Mouse (Mus musculus): Measurements from ENCODE around the gene Nptx1.
A peak's percentile ranks its signal among the peaks of the same experiment; 100 is the strongest.

Nptx1 gene

GRCm38 (mm10) chr11:119547183-119547921 lies at the start of gene Nptx1:
Gene Nptx1 (minus strand): TSS chr11:119547753.
- peak; percentile 85 for DNase-seq

- DNase-seq = no peak
Observed at GRCm38 (mm10) chr11:119593966-119594365, 46.4 kb upstream of the Nptx1 start.

- DNase-seq = no peak
Observed at GRCm38 (mm10) chr11:119589242-119589641, 41.7 kb upstream of the Nptx1 start.

GRCm38 (mm10) chr11:119587112-119587511 lies 39.6 kb upstream of the Nptx1 start:
- DNase-seq = no peak

GRCm38 (mm10) chr11:119586511-119586910 lies 39.0 kb upstream of the Nptx1 start:
- peak; percentile 35 for DNase-seq

- no peak for DNase-seq
Observed at GRCm38 (mm10) chr11:119577721-119578120, 30.2 kb upstream of the Nptx1 start.

- DNase-seq = no peak
Observed at GRCm38 (mm10) chr11:119576855-119577254, 29.3 kb upstream of the Nptx1 start.

GRCm38 (mm10) chr11:119572316-119573010 lies 24.9 kb upstream of the Nptx1 start:
- no peak for DNase-seq

GRCm38 (mm10) chr11:119566188-119566587 lies 18.6 kb upstream of the Nptx1 start:
- DNase-seq = no peak

GRCm38 (mm10) chr11:119565684-119566083 lies 18.1 kb upstream of the Nptx1 start:
- no peak for DNase-seq

- peak; percentile 59 for DNase-seq
Observed at GRCm38 (mm10) chr11:119565021-119565420, 17.5 kb upstream of the Nptx1 start.

- peak; percentile 34 for DNase-seq
Observed at GRCm38 (mm10) chr11:119564383-119564782, 16.8 kb upstream of the Nptx1 start.

GRCm38 (mm10) chr11:119563166-119563565 lies 15.6 kb upstream of the Nptx1 start:
- DNase-seq = no peak

GRCm38 (mm10) chr11:119562286-119562685 lies 14.7 kb upstream of the Nptx1 start:
- no peak for DNase-seq

GRCm38 (mm10) chr11:119558870-119559610 lies 11.5 kb upstream of the Nptx1 start:
- DNase-seq = no peak

- DNase-seq = no peak
Observed at GRCm38 (mm10) chr11:119557940-119558869, 10.7 kb upstream of the Nptx1 start.

- DNase-seq = no peak
Observed at GRCm38 (mm10) chr11:119555170-119555569, 7.6 kb upstream of the Nptx1 start.

- DNase-seq = no peak
Observed at GRCm38 (mm10) chr11:119554706-119555105, 7.2 kb upstream of the Nptx1 start.

GRCm38 (mm10) chr11:119552902-119553802 lies 5.6 kb upstream of the Nptx1 start:
- no peak for DNase-seq

GRCm38 (mm10) chr11:119552301-119552700 lies 4.7 kb upstream of the Nptx1 start:
- DNase-seq = no peak

GRCm38 (mm10) chr11:119551468-119551867 lies 3.9 kb upstream of the Nptx1 start:
- no peak for DNase-seq
